Mouse (Mus musculus): Measurements from ENCODE around the gene Ppp1r14b.

Ppp1r14b gene

DNA sequence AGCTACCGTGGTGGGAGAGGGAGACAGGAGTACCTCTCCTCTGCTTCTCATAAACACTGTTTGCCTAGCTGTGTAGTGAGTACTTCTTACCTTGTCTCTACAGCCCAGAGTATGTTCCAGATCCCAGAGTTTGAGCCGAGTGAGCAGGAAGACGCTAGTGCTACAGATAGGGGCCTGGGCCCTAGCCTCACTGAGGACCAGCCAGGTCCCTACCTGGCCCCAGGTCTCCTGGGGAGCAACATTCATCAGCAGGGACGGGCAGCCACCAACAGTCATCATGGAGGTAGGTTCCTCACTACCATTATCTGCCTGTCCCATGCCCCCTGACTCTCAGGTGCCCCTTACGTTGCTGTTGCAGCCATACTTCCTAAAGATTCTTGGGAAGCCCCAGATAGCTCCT, 32.0 kb upstream of the Ppp1r14b start:
- no peak for DNase-seq (ENCODE audit: low spot score)

DNA sequence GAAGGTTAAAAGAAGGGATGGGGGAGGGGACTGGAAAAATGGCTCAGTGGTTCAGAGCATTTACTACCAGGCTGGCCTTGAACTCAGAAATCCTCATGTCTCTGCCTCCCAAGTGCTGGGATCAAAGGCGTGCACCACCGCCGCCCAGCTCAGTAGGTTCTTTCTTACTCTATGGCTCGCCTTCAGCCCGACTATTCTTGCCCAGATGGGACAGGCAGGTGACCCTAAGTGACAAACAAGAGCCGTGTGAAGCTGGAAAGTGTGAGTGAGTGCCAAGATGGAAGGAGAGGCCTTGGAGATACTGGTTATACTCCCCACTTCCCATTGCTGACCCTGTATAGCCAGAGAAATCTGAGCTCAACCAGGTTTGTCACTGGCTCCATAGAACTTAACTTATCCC, 31.1 kb upstream of the Ppp1r14b start:
- DNase-seq (ENCODE audit: low spot score): no peak

GRCm38 (mm10) chr19:6947742-6948141, 27.0 kb upstream of the Ppp1r14b start:
- DNase-seq (ENCODE audit: low spot score): no peak

DNA sequence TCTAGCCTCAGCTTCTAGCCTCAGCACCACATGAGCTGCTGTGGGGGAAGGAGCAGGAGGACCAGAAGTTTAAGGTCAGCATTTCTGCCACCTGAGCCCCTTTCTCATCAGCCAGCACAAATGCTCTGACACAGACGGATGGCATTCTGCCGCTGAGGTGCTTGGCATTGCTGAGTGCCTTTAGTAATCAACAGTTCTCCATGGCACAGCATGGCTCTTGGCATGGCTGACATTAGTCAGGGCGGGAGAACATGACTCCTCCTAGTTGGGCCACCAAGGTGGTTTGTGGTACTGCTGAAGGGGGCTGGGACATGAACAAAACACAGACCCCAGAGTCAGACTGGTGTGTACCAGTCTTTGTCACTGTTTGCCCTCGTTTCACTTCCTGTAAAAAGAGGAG, 26.6 kb upstream of the Ppp1r14b start:
- no peak for DNase-seq (ENCODE audit: low spot score)

GRCm38 (mm10) chr19:6949532-6949931, 25.2 kb upstream of the Ppp1r14b start:
- no peak for DNase-seq (ENCODE audit: low spot score)

DNA sequence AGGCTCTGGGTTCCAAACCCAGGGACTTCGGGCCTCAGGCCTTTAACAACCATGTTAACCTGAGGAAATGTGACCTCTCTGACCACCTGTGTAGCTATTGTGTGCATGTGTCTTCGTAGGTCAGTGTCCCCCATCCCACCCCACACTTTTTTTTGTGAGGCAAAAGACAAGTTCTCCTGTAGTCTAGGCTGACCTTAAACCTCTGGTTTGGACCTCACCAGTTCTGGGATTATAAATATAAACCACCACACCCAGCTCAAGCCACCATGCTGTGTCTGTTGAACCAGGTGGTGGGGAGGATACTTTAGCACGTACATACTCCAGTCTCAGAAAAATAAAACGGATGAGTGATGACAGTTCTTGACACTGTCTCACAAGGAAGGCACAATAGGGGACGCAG, 24.8 kb upstream of the Ppp1r14b start:
- no peak for DNase-seq (ENCODE audit: low spot score)

GRCm38 (mm10) chr19:6950613-6951153, 24.1 kb upstream of the Ppp1r14b start:
- no peak for DNase-seq (ENCODE audit: low spot score)

DNA sequence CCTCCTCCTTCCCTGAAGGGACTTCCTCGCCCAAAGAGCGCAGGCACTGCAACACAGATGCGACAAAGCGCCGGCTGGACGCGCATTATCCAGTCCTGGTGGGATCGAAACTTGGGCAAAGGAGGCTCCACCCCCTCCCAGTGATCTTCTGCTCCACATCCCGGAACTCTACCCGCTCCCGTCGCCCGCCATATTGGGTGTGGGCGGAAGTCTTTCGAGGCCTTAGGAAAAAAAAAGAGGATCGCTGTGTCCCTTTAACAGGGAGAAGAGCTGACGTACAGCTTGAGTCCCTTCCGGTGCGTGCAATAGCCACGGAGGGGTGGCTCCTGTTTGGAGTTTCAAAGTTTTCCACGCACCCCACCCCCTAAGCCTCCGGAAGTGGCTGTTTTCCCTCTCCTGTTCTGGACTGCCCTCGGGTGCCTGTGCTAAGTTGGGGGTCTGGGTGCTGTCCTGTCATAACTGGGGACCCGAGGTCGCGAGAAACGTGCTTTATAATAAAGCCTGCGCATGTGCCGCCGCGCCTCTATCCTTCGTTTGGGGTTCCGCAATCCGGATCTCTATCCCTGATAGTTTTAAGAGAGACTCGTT, 23.3 kb upstream of the Ppp1r14b start:
- DNase-seq (ENCODE audit: low spot score): peak; percentile 69

- peak; percentile 38 for DNase-seq (ENCODE audit: low spot score)
These were observed 22.6 kb upstream of the Ppp1r14b start for GRCm38 (mm10) chr19:6951994-6952711.

GRCm38 (mm10) chr19:6952712-6953037, 22.1 kb upstream of the Ppp1r14b start:
- no peak for DNase-seq (ENCODE audit: low spot score)

DNA sequence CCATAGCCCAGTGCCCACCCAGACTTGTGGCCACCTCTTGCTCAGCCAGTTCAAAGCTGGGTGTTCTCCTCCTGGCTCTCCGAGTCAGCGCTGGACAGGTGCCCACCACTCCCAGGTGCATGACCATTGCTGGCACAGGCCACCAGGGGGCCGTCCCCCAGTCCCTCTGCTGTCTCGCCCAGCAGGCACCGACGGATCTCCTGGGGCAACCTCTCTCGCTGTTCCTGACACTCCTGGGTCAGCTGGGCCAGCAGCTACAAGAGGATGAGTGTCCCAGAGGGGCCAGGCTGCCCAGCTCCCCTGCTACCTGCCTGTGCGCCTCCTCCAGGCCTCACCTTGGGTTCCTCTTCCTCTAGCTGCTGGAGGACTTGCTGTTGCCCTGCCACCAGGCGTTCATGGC, 20.7 kb upstream of the Ppp1r14b start:
- no peak for DNase-seq (ENCODE audit: low spot score)

GRCm38 (mm10) chr19:6955424-6955823, 19.3 kb upstream of the Ppp1r14b start:
- no peak for DNase-seq (ENCODE audit: low spot score)

GRCm38 (mm10) chr19:6956461-6956860, 18.3 kb upstream of the Ppp1r14b start:
- no peak for DNase-seq (ENCODE audit: low spot score)

DNA sequence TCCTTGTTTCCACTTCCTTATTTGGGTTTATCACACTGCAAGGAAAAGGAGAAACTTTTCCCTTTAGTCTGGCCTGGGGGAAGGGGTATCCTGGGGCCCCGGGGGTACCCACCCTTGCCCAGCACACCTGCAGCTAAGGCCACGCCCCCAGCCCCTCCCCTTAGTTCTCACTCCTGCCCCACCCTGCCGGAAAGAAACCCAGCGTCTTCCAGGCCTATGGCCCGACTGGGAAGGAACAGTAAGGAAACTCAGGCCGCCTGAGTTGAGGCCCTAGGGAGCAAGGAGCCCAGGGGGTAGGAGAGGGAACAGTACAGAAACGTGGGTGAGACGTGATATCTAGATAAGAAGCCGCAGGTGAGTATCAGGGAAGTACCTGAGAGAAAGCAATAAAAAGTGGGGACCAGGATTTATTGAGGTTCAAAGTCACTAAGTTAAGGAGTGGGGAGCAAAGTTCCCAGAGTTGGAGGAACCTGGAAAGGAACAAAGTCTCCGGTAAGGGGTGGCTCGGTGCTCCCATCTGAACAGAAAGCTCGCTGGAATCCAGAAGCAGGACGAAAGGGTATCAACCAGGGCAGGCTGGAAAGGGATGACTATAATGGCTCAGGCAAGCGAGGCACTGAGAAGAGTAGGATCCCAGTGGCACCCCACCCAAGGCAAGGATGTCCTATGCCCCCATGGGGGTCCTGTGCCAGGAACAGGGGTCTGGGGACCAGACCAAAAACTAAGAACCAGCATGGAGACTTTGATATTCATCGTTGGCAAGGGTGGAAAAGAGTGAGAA, 6.1 kb upstream of the Ppp1r14b start:
- no peak for DNase-seq (ENCODE audit: low spot score)

DNA sequence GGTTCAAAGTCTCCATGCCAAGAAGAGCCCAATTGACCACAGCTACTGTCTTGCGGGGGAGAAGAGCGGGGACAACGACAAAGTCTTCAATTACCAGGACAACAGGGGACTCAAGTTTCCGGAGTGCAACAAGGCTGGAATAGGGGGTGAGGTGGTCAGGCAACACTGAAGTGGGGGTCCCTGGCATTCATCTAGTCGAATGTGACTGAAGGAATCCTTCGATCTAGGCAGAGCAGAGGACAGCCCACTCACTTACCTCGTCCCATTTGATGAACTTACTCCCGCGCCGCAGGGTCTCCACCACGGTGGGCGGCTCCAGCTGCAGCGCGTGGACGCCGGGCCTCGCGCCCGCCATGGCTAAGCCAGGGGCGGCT, 5.5 kb upstream of the Ppp1r14b start:
- no peak for DNase-seq (ENCODE audit: low spot score)

DNA sequence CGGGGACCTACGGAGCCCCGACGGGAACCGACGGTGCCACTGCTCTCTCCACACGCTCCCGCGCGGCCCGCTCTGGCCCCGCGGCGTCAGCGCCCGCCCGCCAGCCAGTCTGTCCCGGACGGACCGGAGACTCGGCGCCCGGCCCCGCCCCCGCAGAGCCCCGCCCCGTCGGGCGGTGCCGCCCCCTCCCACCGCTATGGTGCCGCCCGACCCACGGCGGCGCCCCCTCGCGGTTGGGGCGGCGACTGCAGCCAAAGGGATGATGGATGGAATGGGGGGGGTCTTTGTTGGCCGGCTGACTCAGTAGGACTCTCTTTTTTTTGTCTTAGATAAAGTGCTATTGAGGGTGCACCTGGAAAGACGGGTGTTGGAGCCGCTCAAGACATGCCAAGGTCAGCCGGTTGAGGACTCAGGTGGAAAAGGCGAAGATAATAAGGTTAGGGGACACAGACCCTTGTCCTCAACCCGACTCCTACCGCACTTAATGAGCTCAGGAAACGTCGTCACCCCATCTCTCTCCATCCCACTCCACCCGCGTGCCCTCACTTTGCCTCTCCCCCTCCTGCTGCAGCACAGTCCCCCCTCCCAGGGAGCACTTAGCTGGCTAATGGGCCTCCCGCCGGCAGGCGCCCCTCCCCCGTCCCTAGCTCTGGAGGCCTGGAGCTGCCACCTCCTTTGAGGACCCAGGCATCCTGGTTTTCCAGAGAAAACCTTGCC, 4.9 kb upstream of the Ppp1r14b start:
- peak; percentile 66 for DNase-seq (ENCODE audit: low spot score)

DNA sequence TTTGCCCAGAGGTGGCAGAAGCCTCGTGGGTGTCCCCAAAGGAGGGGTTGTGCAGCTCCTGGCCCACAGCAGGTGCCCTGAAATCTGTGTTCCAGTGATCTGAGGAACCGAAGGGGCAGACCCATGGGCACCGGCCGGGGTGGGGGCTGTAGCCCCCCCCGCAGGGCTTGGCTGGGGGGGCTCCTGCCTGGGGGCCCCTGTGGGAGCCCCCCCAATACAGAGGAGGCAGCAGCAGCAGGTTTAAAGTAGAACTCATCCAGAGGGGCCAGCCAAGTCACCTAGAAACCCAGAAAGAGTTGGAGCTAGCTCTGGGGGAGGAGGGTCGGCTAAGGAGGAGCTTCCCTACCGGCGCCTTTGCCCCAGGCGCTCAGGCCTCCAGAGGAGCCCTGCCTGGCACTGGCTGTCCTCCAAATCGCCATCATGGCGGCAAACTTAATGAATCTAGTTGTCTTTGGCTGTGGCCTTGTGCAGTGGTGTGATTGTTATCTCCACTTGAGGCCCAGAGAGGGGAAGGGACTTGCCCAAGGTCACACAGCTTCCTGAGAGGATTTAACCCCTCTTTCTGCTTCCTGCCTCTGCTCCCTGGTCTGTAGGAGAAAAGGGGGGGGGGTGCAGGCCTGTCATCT, 4.2 kb upstream of the Ppp1r14b start:
- no peak for DNase-seq (ENCODE audit: low spot score)

GRCm38 (mm10) chr19:6971644-6972043, 3.1 kb upstream of the Ppp1r14b start:
- no peak for DNase-seq (ENCODE audit: low spot score)

DNA sequence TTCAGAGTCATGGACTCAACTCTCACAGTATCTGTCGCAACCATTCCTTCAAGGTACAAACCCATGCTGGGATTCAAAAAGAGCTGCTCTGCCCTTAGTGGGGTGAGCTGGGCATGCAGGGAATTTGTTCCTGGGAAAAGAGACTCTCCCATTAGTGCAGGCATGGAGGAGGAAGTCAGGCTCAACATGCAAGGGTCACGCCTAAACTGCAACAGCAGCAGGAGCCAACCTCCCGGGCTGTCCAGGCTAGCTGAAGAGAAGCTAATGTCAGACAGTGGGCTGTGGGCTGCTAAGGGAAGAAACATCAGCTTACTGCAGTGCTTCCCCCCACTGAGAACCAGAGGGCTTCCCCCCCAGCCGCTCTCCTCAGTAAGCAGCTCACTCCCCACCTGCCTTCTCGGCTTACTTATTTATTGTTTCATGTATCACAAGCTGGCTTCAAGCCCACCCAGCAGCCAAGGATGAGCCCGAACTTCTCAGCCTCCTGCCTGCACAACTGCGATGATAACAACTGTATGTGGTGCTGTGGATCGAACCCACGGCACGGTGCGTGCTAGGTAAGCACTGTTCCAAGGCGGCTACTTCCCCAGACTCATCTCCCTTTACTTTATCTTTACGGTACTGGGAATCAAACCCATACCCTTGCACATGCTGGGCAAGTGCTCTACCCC, 2.4 kb upstream of the Ppp1r14b start:
- DNase-seq (ENCODE audit: low spot score): no peak

DNA sequence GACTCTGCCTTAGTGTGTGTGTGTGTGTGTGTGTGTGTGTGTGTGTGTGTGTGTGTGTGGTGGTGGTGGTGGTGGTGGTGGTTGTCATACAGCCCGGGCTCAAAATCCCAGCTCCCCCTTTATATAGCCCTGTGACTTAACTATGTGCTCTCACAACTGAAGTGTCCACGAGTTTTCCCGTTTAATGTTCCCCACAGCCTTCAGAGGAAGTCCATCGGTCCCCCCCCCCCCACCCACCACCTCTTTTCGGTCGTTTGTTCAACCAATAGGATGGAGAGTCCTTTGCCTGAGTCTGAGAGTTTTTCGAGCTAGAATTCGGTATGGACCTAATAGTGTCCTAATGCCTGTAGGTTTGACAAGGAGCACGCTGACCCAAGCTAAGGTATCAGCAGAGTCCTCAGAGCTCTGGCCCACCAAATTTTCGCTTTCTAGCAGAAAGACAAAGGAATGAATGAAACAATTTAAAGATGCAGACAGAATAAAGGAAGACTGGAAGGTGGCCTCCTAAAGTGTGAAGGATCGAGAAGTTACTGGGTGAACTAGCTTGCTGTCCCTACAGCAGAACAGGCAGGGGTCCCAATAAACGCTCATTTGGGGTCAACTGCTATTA, 1.1 kb upstream of the Ppp1r14b start:
- no peak for DNase-seq (ENCODE audit: low spot score)
